Mouse (Mus musculus): Measurements from ENCODE around the gene Cspg4. TPM values are rescaled to one million over a fixed set of nuclear protein-coding genes. Genes with fewer than 3 reads are reported as not detected.

The Cspg4 gene
- polyA plus RNA-seq, 1 experiment: 14.5 TPM

GRCm38 (mm10) chr9:56890522-56891250, 25.9 kb downstream of the Cspg4 start:
- TF ChIP-seq CTCF (conservative IDR thresholded peaks at IDR 0.05; ENCODE audit: insufficient read depth, insufficient read length, low read depth, low read length) (no peak), POLR2A (IDR thresholded peaks at IDR 0.05; ENCODE audit: low read depth, low read length) (no peak)
- Histone ChIP-seq H3K36me3 (ENCODE audit: control insufficient read depth, insufficient read depth, low read length) (no peaks in the 10 kb centered on the region), H3K4me1 (ENCODE audit: control insufficient read depth, insufficient read depth, low read length) (no peaks in the 10 kb centered on the region), H3K27ac (ENCODE audit: insufficient read depth, low read depth, low read length) (no peak overlapping the region), H3K27me3 (replicated peaks; ENCODE audit: control insufficient read depth, insufficient read depth, low read length) (no peaks in the 10 kb centered on the region), H3K4me3 (ENCODE audit: insufficient read depth, low read depth, low read length) (no peak overlapping the region)
- no peak for DNase-seq
- WGBS: 70% methylated on average over 11 of the region's 11 CpGs

- TF ChIP-seq CTCF (conservative IDR thresholded peaks at IDR 0.05; ENCODE audit: insufficient read depth, insufficient read length, low read depth, low read length) (peak; percentile 66), POLR2A (IDR thresholded peaks at IDR 0.05; ENCODE audit: low read depth, low read length) (no peak)
- DNase-seq: peak; percentile 78
- H3K27me3 ChIP-seq (replicated peaks; ENCODE audit: control insufficient read depth, insufficient read depth, low read length): no peaks in the 10 kb centered on the region
- no peak overlapping the region for H3K27ac ChIP-seq (ENCODE audit: insufficient read depth, low read depth, low read length)
- no peaks in the 10 kb centered on the region for H3K36me3 ChIP-seq (ENCODE audit: control insufficient read depth, insufficient read depth, low read length)
- no peak overlapping the region for H3K4me3 ChIP-seq (ENCODE audit: insufficient read depth, low read depth, low read length)
- WGBS: 40% methylated on average over 12 of the region's 12 CpGs
- H3K4me1 ChIP-seq (ENCODE audit: control insufficient read depth, insufficient read depth, low read length): no peaks in the 10 kb centered on the region
Observed at GRCm38 (mm10) chr9:56891517-56892011, 26.7 kb downstream of the Cspg4 start.

- H3K4me3 ChIP-seq (ENCODE audit: insufficient read depth, low read depth, low read length): no peak overlapping the region
- H3K4me1 ChIP-seq (ENCODE audit: control insufficient read depth, insufficient read depth, low read length): no peaks in the 10 kb centered on the region
- TF ChIP-seq CTCF (conservative IDR thresholded peaks at IDR 0.05; ENCODE audit: insufficient read depth, insufficient read length, low read depth, low read length) (no peak), POLR2A (IDR thresholded peaks at IDR 0.05; ENCODE audit: low read depth, low read length) (no peak)
- no peak overlapping the region for H3K27ac ChIP-seq (ENCODE audit: insufficient read depth, low read depth, low read length)
- WGBS: 91% methylated on average over 10 of the region's 10 CpGs
- H3K36me3 ChIP-seq (ENCODE audit: control insufficient read depth, insufficient read depth, low read length): no peaks in the 10 kb centered on the region
- no peak for DNase-seq
- no peaks in the 10 kb centered on the region for H3K27me3 ChIP-seq (replicated peaks; ENCODE audit: control insufficient read depth, insufficient read depth, low read length)
Observed at GRCm38 (mm10) chr9:56892111-56892510, 27.3 kb downstream of the Cspg4 start.

GRCm38 (mm10) chr9:56893313-56893712, 28.5 kb downstream of the Cspg4 start:
- Histone ChIP-seq H3K27me3 (replicated peaks; ENCODE audit: control insufficient read depth, insufficient read depth, low read length) (no peaks in the 10 kb centered on the region), H3K36me3 (ENCODE audit: control insufficient read depth, insufficient read depth, low read length) (no peaks in the 10 kb centered on the region), H3K4me3 (ENCODE audit: insufficient read depth, low read depth, low read length) (no peak overlapping the region), H3K4me1 (ENCODE audit: control insufficient read depth, insufficient read depth, low read length) (no peaks in the 10 kb centered on the region), H3K27ac (ENCODE audit: insufficient read depth, low read depth, low read length) (no peak overlapping the region)
- no peak for DNase-seq
- WGBS: 82% methylated on average over 8 of the region's 8 CpGs
- TF ChIP-seq POLR2A (IDR thresholded peaks at IDR 0.05; ENCODE audit: low read depth, low read length): no peak
- no peak for TF ChIP-seq CTCF (conservative IDR thresholded peaks at IDR 0.05; ENCODE audit: insufficient read depth, insufficient read length, low read depth, low read length)

GRCm38 (mm10) chr9:56894006-56894405, 29.2 kb downstream of the Cspg4 start:
- no peak overlapping the region for H3K4me3 ChIP-seq (ENCODE audit: insufficient read depth, low read depth, low read length)
- H3K36me3 ChIP-seq (ENCODE audit: control insufficient read depth, insufficient read depth, low read length): no peaks in the 10 kb centered on the region
- WGBS: 8% methylated on average over 3 of the region's 3 CpGs
- no peak for DNase-seq
- TF ChIP-seq CTCF (conservative IDR thresholded peaks at IDR 0.05; ENCODE audit: insufficient read depth, insufficient read length, low read depth, low read length) (no peak; the same call in 1 of the 2 replicates), POLR2A (IDR thresholded peaks at IDR 0.05; ENCODE audit: low read depth, low read length) (no peak)
- no peaks in the 10 kb centered on the region for H3K4me1 ChIP-seq (ENCODE audit: control insufficient read depth, insufficient read depth, low read length)
- no peak overlapping the region for H3K27ac ChIP-seq (ENCODE audit: insufficient read depth, low read depth, low read length)
- no peaks in the 10 kb centered on the region for H3K27me3 ChIP-seq (replicated peaks; ENCODE audit: control insufficient read depth, insufficient read depth, low read length)

GRCm38 (mm10) chr9:56896779-56897178, 31.9 kb downstream of the Cspg4 start:
- Histone ChIP-seq H3K36me3 (ENCODE audit: control insufficient read depth, insufficient read depth, low read length) (no peaks in the 10 kb centered on the region), H3K4me1 (ENCODE audit: control insufficient read depth, insufficient read depth, low read length) (no peaks in the 10 kb centered on the region), H3K27me3 (replicated peaks; ENCODE audit: control insufficient read depth, insufficient read depth, low read length) (no peaks in the 10 kb centered on the region), H3K4me3 (ENCODE audit: insufficient read depth, low read depth, low read length) (no peak overlapping the region), H3K27ac (ENCODE audit: insufficient read depth, low read depth, low read length) (no peak overlapping the region)
- DNase-seq: no peak
- TF ChIP-seq CTCF (conservative IDR thresholded peaks at IDR 0.05; ENCODE audit: insufficient read depth, insufficient read length, low read depth, low read length) (no peak), POLR2A (IDR thresholded peaks at IDR 0.05; ENCODE audit: low read depth, low read length) (no peak)
- WGBS: 89% methylated on average over 12 of the region's 12 CpGs

GRCm38 (mm10) chr9:56899409-56899808, 34.6 kb downstream of the Cspg4 start:
- Histone ChIP-seq H3K4me1 (ENCODE audit: control insufficient read depth, insufficient read depth, low read length) (no peaks in the 10 kb centered on the region), H3K27ac (ENCODE audit: insufficient read depth, low read depth, low read length) (no peak overlapping the region), H3K27me3 (replicated peaks; ENCODE audit: control insufficient read depth, insufficient read depth, low read length) (no peaks in the 10 kb centered on the region), H3K36me3 (ENCODE audit: control insufficient read depth, insufficient read depth, low read length) (no peaks in the 10 kb centered on the region), H3K4me3 (ENCODE audit: insufficient read depth, low read depth, low read length) (no peak overlapping the region)
- 54% methylated on average over 11 of the region's 11 CpGs for WGBS
- TF ChIP-seq CTCF (conservative IDR thresholded peaks at IDR 0.05; ENCODE audit: insufficient read depth, insufficient read length, low read depth, low read length) (no peak), POLR2A (IDR thresholded peaks at IDR 0.05; ENCODE audit: low read depth, low read length) (no peak)
- no peak for DNase-seq
